ENCODE assay signal across 31 mouse cellular contexts in the genomic region with DNA sequence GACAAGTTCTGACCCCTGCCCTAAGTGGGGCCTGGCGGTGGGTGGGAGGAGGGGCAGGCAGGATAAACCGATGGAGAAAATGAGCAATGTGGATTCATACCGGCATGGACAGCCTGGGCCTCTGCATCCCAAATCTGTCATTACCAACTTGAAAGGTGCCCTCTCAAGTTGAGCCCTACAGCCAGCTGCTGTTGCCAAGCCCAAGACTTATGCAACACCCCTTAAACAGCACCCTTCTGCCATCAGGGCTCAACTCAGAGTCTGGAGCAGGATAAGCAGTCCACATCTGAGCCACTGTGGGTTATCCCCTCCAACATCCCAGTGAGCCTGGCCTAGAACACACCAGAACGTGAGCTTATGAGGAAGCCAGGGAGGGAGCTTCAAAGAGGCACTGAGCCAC. TPM values are rescaled to one million over a fixed set of nuclear protein-coding genes. Genes with fewer than 3 reads are reported as not detected.
"Had no signal": no experiment of that assay in that cellular context is flagged by ENCODE, and none has a peak within 500 bp of the region (broad histone marks: within the 10 kb centered on the region; RNA-seq: fewer than 3 reads in every experiment).

No protein-coding gene starts in this region.

- H3K4me2 ChIP-seq: limb, embryonic 13.5 days; liver, embryonic 12.5 days; liver, embryonic 15.5 days; lung, embryonic 15.5 days; midbrain, embryonic 13.5 days; neural tube, embryonic 13.5 days had no signal

- H3K27ac ChIP-seq: limb, embryonic 10.5 days; limb, embryonic 13.5 days; liver, embryonic 12.5 days; liver, embryonic 15.5 days; lung, embryonic 15.5 days; midbrain, embryonic 10.5 days; midbrain, embryonic 13.5 days; neural tube, embryonic 13.5 days had no signal

- H3K9ac ChIP-seq: limb, embryonic 13.5 days; liver, embryonic 12.5 days; liver, embryonic 15.5 days; lung, embryonic 15.5 days; midbrain, embryonic 13.5 days; neural tube, embryonic 13.5 days had no signal

- H3K27me3 ChIP-seq: limb, embryonic 13.5 days; liver, embryonic 15.5 days; lung, embryonic 15.5 days; midbrain, embryonic 13.5 days; neural tube, embryonic 13.5 days had no signal

- ATAC-seq: liver, embryonic 12.5 days; midbrain, embryonic 13.5 days; midbrain, embryonic 16.5 days had no signal

- H3K9me3 ChIP-seq: limb, embryonic 10.5 days; liver, embryonic 12.5 days; liver, embryonic 15.5 days; lung, embryonic 15.5 days; megakaryocyte, embryonic 14.5 days; midbrain, embryonic 10.5 days; midbrain, embryonic 13.5 days; neural tube, embryonic 13.5 days had no signal

- DNase-seq: kidney, postnatal 14 days; kidney, postnatal 4 days; liver; lung, adult 18-20 months; lung, postnatal 10 days; lung, postnatal 36 days; retina, postnatal 1 day; right cerebral cortex, postnatal 25 days; spleen, adult 18-20 months; thymus, adult 18-20 months; thymus, postnatal 36 days had no signal

- H3K4me1 ChIP-seq: limb, embryonic 13.5 days; liver, embryonic 12.5 days; liver, embryonic 15.5 days; lung, embryonic 15.5 days; megakaryocyte, embryonic 14.5 days; midbrain, embryonic 10.5 days; midbrain, embryonic 13.5 days; neural tube, embryonic 13.5 days had no signal

- H3K4me3 ChIP-seq: limb, embryonic 10.5 days; limb, embryonic 13.5 days; liver, embryonic 12.5 days; liver, embryonic 15.5 days; lung, embryonic 15.5 days; megakaryocyte, embryonic 14.5 days; midbrain, embryonic 10.5 days; midbrain, embryonic 13.5 days; myocyte; neural tube, embryonic 13.5 days had no signal

- H3K36me3 ChIP-seq: limb, embryonic 10.5 days; limb, embryonic 13.5 days; liver, embryonic 12.5 days; liver, embryonic 15.5 days; lung, embryonic 15.5 days; midbrain, embryonic 10.5 days; midbrain, embryonic 13.5 days; neural tube, embryonic 13.5 days had no signal

RNA-seq across cellular contexts. Expression of a gene that starts 11.0 kb away (rescaled TPM):
- total RNA-seq: monocyte, adult 5-6 weeks had no signal

RNA-seq across cellular contexts. Expression of a gene that starts 51.5 kb away (rescaled TPM):
- total RNA-seq: layer of hippocampus, adult 18-20 months; layer of hippocampus, postnatal 14 days; left cerebral cortex, postnatal 25 days; monocyte, adult 5-6 weeks; neutrophil, adult 5-6 weeks had no signal
- polyA plus RNA-seq: kidney, embryonic 16.5 days; limb, embryonic 10.5 days; limb, embryonic 13.5 days; liver, embryonic 12.5 days; liver, embryonic 15.5 days; lung, embryonic 15.5 days; midbrain, embryonic 10.5 days; midbrain, embryonic 13.5 days; midbrain, embryonic 16.5 days; myocyte; neural tube, embryonic 13.5 days; stomach, embryonic 16.5 days; testis, adult 2 months; urinary bladder, adult 2 months had no signal

RNA-seq across cellular contexts. Expression of a gene that starts 57.1 kb away (rescaled TPM):
- polyA plus RNA-seq: myocyte had no signal
